Mouse (Mus musculus) CH12.LX (cell line): ENCODE measurements around the gene Btd. TPM values are rescaled to one million over a fixed set of nuclear protein-coding genes. Genes with fewer than 3 reads are reported as not detected.

Experiments used
- DNase-seq: peaks from one replicate; pipeline ENCODE4 v3.0.0-alpha.2; 2013; ENCODE audit errors: extremely low read depth
- H3K27ac ChIP-seq: 2 replicates; pipeline ENCODE4 v1.5.1; 2012; ENCODE audit warnings: low read depth, mild to moderate bottlenecking, control low read depth, moderate library complexity; ENCODE audit not compliant: insufficient read depth
- H3K27me3 ChIP-seq: replicated peaks from 2 replicates; pipeline ENCODE3; 2012; ENCODE audit warnings: inconsistent platforms
- H3K36me3 ChIP-seq, 2 experiments: replicated peaks in 1 of 2; 2 replicates each; pipeline versions ENCODE3 to v1.6.1; 2012; ENCODE audit warnings: inconsistent platforms in 1 of 2, low read length in 1 of 2, mild to moderate bottlenecking in 1 of 2, mixed read lengths in 1 of 2, moderate library complexity in 1 of 2; ENCODE audit not compliant: control insufficient read depth in 1 of 2, insufficient read depth in 1 of 2
- H3K4me1 ChIP-seq, 2 experiments: 2 replicates each; pipeline ENCODE4 v1.6.1; 2012; ENCODE audit warnings: inconsistent platforms in 1 of 2, moderate library complexity in 1 of 2; ENCODE audit not compliant: insufficient read depth in 2 of 2, control insufficient read depth in 1 of 2
- H3K4me2 ChIP-seq: 2 replicates; pipeline ENCODE4 v1.6.1; 2012; ENCODE audit warnings: low read depth, mild to moderate bottlenecking, control low read depth; ENCODE audit not compliant: poor library complexity, insufficient read depth, severe bottlenecking
- H3K4me3 ChIP-seq, 3 experiments: fragments of 150-350 bp in 1 of 3; sonication (generic) in 1 of 3; replicated peaks in 1 of 3; 2 replicates each; pipeline versions ENCODE3 to v1.5.1; 2011 to 2012; ENCODE audit warnings: low read depth in 2 of 3, low read length in 2 of 3, mild to moderate bottlenecking in 2 of 3, moderate library complexity in 2 of 3, control low read depth in 1 of 3, improper control_type of control experiment in 1 of 3, inconsistent platforms in 1 of 3, mixed read lengths in 1 of 3; ENCODE audit not compliant: poor library complexity in 1 of 3
- H3K79me2 ChIP-seq: replicated peaks from 2 replicates; pipeline ENCODE4 v1.6.1; 2012; ENCODE audit warnings: mild to moderate bottlenecking, moderate library complexity; ENCODE audit not compliant: control insufficient read depth, poor library complexity, insufficient read depth, severe bottlenecking; ENCODE audit errors: extremely low read depth
- H3K9ac ChIP-seq: 2 replicates; pipeline ENCODE4 v1.6.1; 2012; ENCODE audit warnings: low read depth, mild to moderate bottlenecking, control low read depth, moderate library complexity; ENCODE audit not compliant: insufficient read depth
- H3K9me3 ChIP-seq: replicated peaks from 2 replicates; pipeline ENCODE3; 2012; ENCODE audit warnings: low read length, inconsistent platforms, mixed read lengths
- BHLHE40 ChIP-seq: IDR thresholded peaks from 2 replicates; pipeline ENCODE4 v1.6.1; 2011; ENCODE audit warnings: mild to moderate bottlenecking, low read depth, low read length, improper control_type of control experiment
- CHD1 ChIP-seq: IDR thresholded peaks from 2 replicates; pipeline ENCODE4 v1.6.1; 2012; ENCODE audit warnings: low read depth, low read length, improper control_type of control experiment, inconsistent platforms
- E2F4 ChIP-seq: IDR thresholded peaks from 2 replicates; pipeline ENCODE4 v1.6.1; 2011; ENCODE audit warnings: low read depth, low read length, improper control_type of control experiment; ENCODE audit not compliant: insufficient replicate concordance
- EP300 ChIP-seq: IDR thresholded peaks from 2 replicates; pipeline ENCODE4 v1.6.1; 2011; ENCODE audit warnings: low read length, improper control_type of control experiment
- IRF4 ChIP-seq: IDR thresholded peaks from 2 replicates; pipeline ENCODE4 v1.6.1; 2014; ENCODE audit warnings: low read depth, mild to moderate bottlenecking, inconsistent platforms, low read length, improper control_type of control experiment
- JUN ChIP-seq: IDR thresholded peaks from 2 replicates; pipeline ENCODE4 v1.6.1; 2011; ENCODE audit warnings: low read depth, mild to moderate bottlenecking, low read length, improper control_type of control experiment, moderate library complexity; ENCODE audit not compliant: insufficient read depth
- KAT2A ChIP-seq: IDR thresholded peaks from 2 replicates; pipeline ENCODE4 v1.6.1; 2012; ENCODE audit warnings: low read length, improper control_type of control experiment, inconsistent platforms; ENCODE audit not compliant: insufficient replicate concordance
- MAX ChIP-seq: IDR thresholded peaks from 2 replicates; pipeline ENCODE4 v1.6.1; 2011; ENCODE audit warnings: low read length, improper control_type of control experiment
- MEF2A ChIP-seq: IDR thresholded peaks from 2 replicates; pipeline ENCODE4 v1.6.1; 2014; ENCODE audit warnings: low read depth, mild to moderate bottlenecking, inconsistent platforms, low read length, improper control_type of control experiment, borderline replicate concordance
- MXI1 ChIP-seq: IDR thresholded peaks from 2 replicates; pipeline ENCODE4 v1.6.1; 2011; ENCODE audit warnings: mild to moderate bottlenecking, low read depth, low read length, improper control_type of control experiment
- NELFE ChIP-seq: IDR thresholded peaks from 2 replicates; pipeline ENCODE4 v1.6.1; 2011; ENCODE audit warnings: low read depth, low read length, improper control_type of control experiment
- NRF1 ChIP-seq: IDR thresholded peaks from 2 replicates; pipeline ENCODE4 v1.6.1; 2014; ENCODE audit warnings: low read depth, mild to moderate bottlenecking, inconsistent platforms, low read length, improper control_type of control experiment, moderate library complexity
- POLR2A ChIP-seq: IDR thresholded peaks from 2 replicates; pipeline ENCODE4 v1.6.1; 2011; ENCODE audit warnings: low read depth, mild to moderate bottlenecking, improper control_type of control experiment, low read length
- RAD21 ChIP-seq: IDR thresholded peaks from 2 replicates; pipeline ENCODE4 v1.6.1; 2011; ENCODE audit warnings: low read depth, mild to moderate bottlenecking, low read length, improper control_type of control experiment, moderate library complexity
- RCOR1 ChIP-seq: conservative IDR thresholded peaks from 2 replicates; pipeline ENCODE4 v1.6.1; 2012; ENCODE audit warnings: low read depth, mild to moderate bottlenecking, inconsistent platforms, low read length, improper control_type of control experiment
- SMC3 ChIP-seq: IDR thresholded peaks from 2 replicates; pipeline ENCODE4 v1.6.1; 2011; ENCODE audit warnings: low read depth, low read length, improper control_type of control experiment
- TBP ChIP-seq: conservative IDR thresholded peaks from 2 replicates; pipeline ENCODE4 v1.6.1; 2011; ENCODE audit warnings: low read depth, low read length, improper control_type of control experiment
- USF2 ChIP-seq: conservative IDR thresholded peaks from 2 replicates; pipeline ENCODE4 v1.6.1; 2011; ENCODE audit warnings: low read depth, low read length, improper control_type of control experiment
- ZC3H11A ChIP-seq: IDR thresholded peaks from 2 replicates; pipeline ENCODE4 v1.6.1; 2012; ENCODE audit warnings: low read depth, mild to moderate bottlenecking, inconsistent platforms, low read length, improper control_type of control experiment
- ZKSCAN1 ChIP-seq: IDR thresholded peaks from 2 replicates; pipeline ENCODE4 v1.6.1; 2012; ENCODE audit warnings: low read depth, inconsistent platforms, low read length, improper control_type of control experiment, borderline replicate concordance
- ZMIZ1 ChIP-seq: IDR thresholded peaks from 2 replicates; pipeline ENCODE4 v1.6.1; 2012; ENCODE audit warnings: low read depth, mild to moderate bottlenecking, inconsistent platforms, low read length, improper control_type of control experiment
- dilution Hi-C: fragments of 300-500 bp; cut with MboI; formaldehyde crosslinking; loops from 2 replicates; pipeline ENCODE4 v1.14.3; 2020; ENCODE audit warnings: low sequenced_read_pairs; ENCODE audit not compliant: extremely low pct_unique_long_range_greater_than_20kb, extremely low pct_ligation_motif_present
- in situ Hi-C: fragments of 300-500 bp; cut with MboI; formaldehyde crosslinking; loops from 3 replicates; pipeline ENCODE4 v1.14.3; 2019; ENCODE audit warnings: low sequenced_read_pairs, low pct_ligation_motif_present, low pct_unique_long_range_greater_than_20kb, mixed read lengths
- polyA plus RNA-seq: library from polyadenylated mRNA; unstranded; fragments of >175 nt; gene quantifications from 2 replicates; pipeline ENCODE4 v1.2.1, GENCODE M21; 2012; ENCODE audit warnings: low read depth; ENCODE audit not compliant: insufficient read length
- total RNA-seq, 2 experiments: library from RNA; depleted of rRNA; stranded (reverse); fragments of 300-350 nt in 1 of 2; fragments of >200 nt in 1 of 2; gene quantifications; 2 replicates each; pipeline ENCODE4 v1.2.3; 2012 to 2014

Btd gene
- total and polyA plus RNA-seq, 3 experiments, result 16.2 to 25.4 (median 23.0) TPM

GRCm38 (mm10) chr14:31641506-31642155 lies 803 bp downstream of the Btd start:
- H3K79me2 ChIP-seq, result no peaks in the 10 kb centered on the region; the same call in 1 of the 2 replicates
- H3K9me3 ChIP-seq, result peaks cover 2% of the 10 kb centered on the region
- H3K36me3 ChIP-seq, result peaks cover 0 to 12% of the 10 kb centered on the region in 2 experiments
- H3K9ac ChIP-seq, result peak overlapping the region; percentile 76
- no peaks in the 10 kb centered on the region for H3K27me3 ChIP-seq
- H3K4me2 ChIP-seq, result peak overlapping the region; percentile 97
- H3K4me1 ChIP-seq, result peaks cover 3 to 33% of the 10 kb centered on the region in 2 experiments
- in situ Hi-C loops (no loop called here), dilution Hi-C loops (no loop called here)
- TF ChIP-seq EP300 (no peak), CHD1 (0 out of 2 replicates have a peak, but pooled peaks have one; percentile 14)
- peak overlapping the region; percentile 64 to 82 (median 70) for H3K4me3 ChIP-seq
- H3K27ac ChIP-seq, result no peak overlapping the region
- DNase-seq, result no peak

- no peaks in the 10 kb centered on the region; the same call in 1 of the 2 replicates for H3K79me2 ChIP-seq
- H3K9ac ChIP-seq, result no peak overlapping the region
- H3K9me3 ChIP-seq, result peaks cover 2% of the 10 kb centered on the region
- no peak overlapping the region for H3K4me2 ChIP-seq
- no peak for DNase-seq
- in situ Hi-C loops, result no loop called here
- H3K27me3 ChIP-seq, result no peaks in the 10 kb centered on the region
- H3K27ac ChIP-seq, result no peak overlapping the region
- H3K4me1 ChIP-seq, result peaks cover 3 to 33% of the 10 kb centered on the region in 2 experiments
- peaks cover 0 to 12% of the 10 kb centered on the region in 2 experiments for H3K36me3 ChIP-seq
- dilution Hi-C loops, result no loop called here
- TF ChIP-seq MXI1 (no peak), MAX (no peak), EP300 (no peak), SMC3 (no peak), ZC3H11A (no peak), ZMIZ1 (no peak), BHLHE40 (no peak), KAT2A (no peak), NRF1 (no peak), ZKSCAN1 (no peak), NELFE (no peak), USF2 (no peak), POLR2A (no peak), E2F4 (no peak), IRF4 (no peak), RAD21 (no peak), TBP (no peak), MEF2A (no peak), RCOR1 (no peak), JUN (no peak)
- no peak overlapping the region for H3K4me3 ChIP-seq
These were observed 3.5 kb downstream of the Btd start for GRCm38 (mm10) chr14:31644183-31644830.
